Mouse (Mus musculus) testis, adult 2 months (tissue): Measurements from ENCODE around the gene Gm49387.

Experiments used
- CTCF ChIP-seq: fragments of 200-500 bp; IDR thresholded peaks from 2 replicates; pipeline ENCODE4 v1.5.1; 2012; ENCODE audit warnings: low read depth, mild to moderate bottlenecking, inconsistent platforms, low read length, moderate library complexity; ENCODE audit not compliant: control insufficient read depth, insufficient read depth, insufficient replicate concordance
- POLR2A ChIP-seq: fragments of 200-500 bp; IDR thresholded peaks from 2 replicates; pipeline ENCODE4 v1.6.1; 2012; ENCODE audit warnings: low read depth, mild to moderate bottlenecking, inconsistent platforms, low read length, moderate library complexity; ENCODE audit not compliant: control insufficient read depth

DNA sequence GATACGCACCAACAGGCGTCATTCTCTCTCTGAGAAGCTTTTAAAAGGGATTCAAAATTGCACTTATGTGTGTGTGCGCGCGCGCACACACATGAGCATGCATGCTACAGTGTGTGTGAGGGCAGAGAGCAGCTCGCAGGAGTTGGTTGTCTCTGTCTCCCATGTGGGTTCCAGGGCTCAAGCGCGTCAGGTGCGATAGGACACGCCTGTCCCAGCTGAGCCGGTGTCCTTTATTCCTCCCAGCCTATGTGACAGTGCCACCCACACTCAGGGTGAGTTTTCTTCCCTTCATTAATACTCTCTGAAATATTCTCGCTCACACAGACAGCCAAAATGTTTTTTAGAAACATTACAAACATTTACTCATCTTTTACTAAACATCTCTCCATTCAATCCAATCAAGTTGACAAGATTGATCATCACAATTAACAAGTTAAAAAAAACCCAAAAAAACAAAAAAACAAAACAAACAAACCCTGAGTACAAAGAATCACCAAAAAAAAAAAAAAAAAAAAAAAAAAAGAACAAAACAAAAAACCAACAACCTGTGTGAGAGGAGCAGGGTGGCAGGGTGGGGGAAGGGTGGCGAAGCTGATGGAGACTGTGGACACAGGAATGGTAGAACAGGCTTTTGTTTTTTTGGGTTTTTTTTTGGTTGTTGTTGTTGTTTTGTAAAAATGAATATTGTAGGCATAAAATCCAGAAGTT is 38.6 kb downstream of the Gm49387 start:
- TF ChIP-seq POLR2A (no peak), CTCF (no peak)
